Mouse (Mus musculus) lung, adult 2 months (tissue): Measurements from ENCODE around the gene Glb1l2. TPM values are rescaled to one million over a fixed set of nuclear protein-coding genes. Genes with fewer than 3 reads are reported as not detected.

Experiments
- DNase-seq: peaks from one replicate; pipeline ENCODE4 v3.0.0; 2022
- H3K4me1 ChIP-seq: fragments of 200-500 bp; 2 replicates; pipeline ENCODE4 v1.6.1; 2011; ENCODE audit warnings: low read length; ENCODE audit not compliant: control insufficient read depth, insufficient read depth
- H3K4me3 ChIP-seq: fragments of 200-500 bp; replicated peaks from 2 replicates; pipeline ENCODE3; 2011; ENCODE audit warnings: low read depth, mild to moderate bottlenecking, control low read depth, low read length; ENCODE audit errors: extremely low read depth
- CTCF ChIP-seq: fragments of 200-500 bp; IDR thresholded peaks from 2 replicates; pipeline ENCODE4 v1.5.1; 2011; ENCODE audit warnings: mild to moderate bottlenecking, low read length, control low read depth; ENCODE audit not compliant: insufficient read depth
- POLR2A ChIP-seq: fragments of 200-500 bp; IDR thresholded peaks from 2 replicates; pipeline ENCODE4 v1.6.1; 2011; ENCODE audit warnings: low read depth, mild to moderate bottlenecking, control low read depth, low read length, borderline replicate concordance; ENCODE audit errors: extremely low read depth
- WGBS: fragments of 180-500 bp; shearing (Covaris S2); methylation state at CpG from one replicate; pipeline ENCODE4 v1.1.7; 2018; 5-methylcytosine and 5-hydroxymethylcytosine counted together
- polyA plus RNA-seq: library from polyadenylated mRNA; depleted of rRNA; stranded (reverse); fragments of >200 nt; gene quantifications from 2 replicates; pipeline ENCODE4 v1.2.3, GENCODE M21; 2012

Gene Glb1l2
- polyA plus RNA-seq, 1 experiment = 30.1 TPM

DNA sequence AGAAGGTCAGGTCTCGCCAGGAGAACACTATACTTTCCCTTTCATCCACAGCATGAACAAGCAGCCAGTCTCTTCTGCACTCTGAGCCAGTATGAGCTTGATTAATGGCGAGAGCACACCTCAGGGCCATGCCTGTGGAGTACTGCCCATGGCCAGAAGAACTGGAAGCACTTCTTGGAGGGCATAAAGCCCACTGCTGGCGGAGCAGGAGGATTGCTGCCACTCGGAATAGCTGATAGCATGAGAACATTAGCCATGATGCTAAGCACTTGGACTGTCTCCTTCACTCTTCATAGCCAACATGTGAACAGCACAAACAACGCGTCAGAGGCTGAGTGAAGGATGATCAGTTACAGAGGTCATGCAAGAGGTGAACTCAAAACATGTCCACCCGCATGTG lies 27.8 kb downstream of the Glb1l2 start:
- 67% methylated on average over 7 of the region's 7 CpGs for WGBS
- no peak overlapping the region for H3K4me3 ChIP-seq
- TF ChIP-seq POLR2A (no peak), CTCF (no peak)
- no peak for DNase-seq
- H3K4me1 ChIP-seq = no peaks in the 10 kb centered on the region

- 61% methylated on average over 6 of the region's 6 CpGs for WGBS
- Histone ChIP-seq H3K4me3 (no peak overlapping the region), H3K4me1 (no peaks in the 10 kb centered on the region)
- TF ChIP-seq POLR2A (no peak), CTCF (peak; percentile 55; the same call in 1 of the 2 replicates)
- DNase-seq = no peak
Measured at GRCm38 (mm10) chr9:26776122-26776902, 30.0 kb downstream of the Glb1l2 start.

DNA sequence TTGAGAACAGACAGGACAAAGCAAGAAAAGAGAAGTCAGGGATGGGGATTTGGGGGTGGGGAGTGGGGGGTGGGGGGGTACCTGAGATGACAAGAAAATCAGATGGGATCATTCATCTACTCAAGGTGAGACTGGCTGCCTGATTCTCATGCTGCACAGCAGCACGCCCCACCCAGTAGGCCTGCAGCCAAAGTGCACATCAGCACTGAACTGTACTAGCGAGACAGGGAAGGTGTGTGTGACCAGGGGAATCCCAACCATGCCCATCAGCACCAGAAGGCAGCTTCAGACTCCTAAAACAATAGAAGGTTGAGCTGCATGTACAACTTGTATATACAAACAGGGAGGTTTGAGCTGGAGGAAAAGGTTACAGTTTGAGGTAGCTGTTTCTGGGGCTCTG lies 30.6 kb downstream of the Glb1l2 start:
- DNase-seq = no peak
- Histone ChIP-seq H3K4me1 (no peaks in the 10 kb centered on the region), H3K4me3 (no peak overlapping the region)
- TF ChIP-seq POLR2A (no peak), CTCF (no peak)
- WGBS = 73% methylated on average over 2 of the region's 2 CpGs

GRCm38 (mm10) chr9:26768181-26768580 lies 38.1 kb downstream of the Glb1l2 start:
- WGBS = 80% methylated on average over 3 of the region's 3 CpGs

DNA sequence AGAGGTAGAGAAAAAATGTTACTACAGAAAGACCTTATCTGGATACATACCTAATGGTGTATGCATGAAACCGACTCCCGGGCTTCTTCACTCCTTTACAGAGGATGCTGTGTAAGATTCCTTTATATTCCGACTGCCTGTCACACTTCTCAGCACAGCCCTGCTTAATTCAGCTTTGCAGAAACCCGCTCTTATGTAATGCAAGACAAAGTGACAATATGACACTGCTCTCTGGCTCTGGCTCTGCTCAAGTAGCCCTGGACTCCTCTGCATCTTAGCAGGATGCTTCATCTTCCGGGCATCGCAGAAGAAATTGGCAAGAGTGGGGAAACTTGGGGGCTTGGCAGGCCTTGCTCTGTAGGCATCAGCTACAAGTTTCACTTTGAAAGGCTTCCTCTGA lies 43.8 kb downstream of the Glb1l2 start:
- Histone ChIP-seq H3K4me1 (no peaks in the 10 kb centered on the region), H3K4me3 (no peak overlapping the region)
- WGBS = 83% methylated on average over 6 of the region's 6 CpGs
- DNase-seq = no peak
- TF ChIP-seq POLR2A (no peak), CTCF (no peak)

More at GRCm38 (mm10) chr9:26768181-26768580, 38.1 kb downstream of the Glb1l2 start:
- no peaks in the 10 kb centered on the region for H3K4me1 ChIP-seq
- DNase-seq = no peak
- H3K4me3 ChIP-seq = no peak overlapping the region
- TF ChIP-seq CTCF (no peak), POLR2A (no peak)

DNA sequence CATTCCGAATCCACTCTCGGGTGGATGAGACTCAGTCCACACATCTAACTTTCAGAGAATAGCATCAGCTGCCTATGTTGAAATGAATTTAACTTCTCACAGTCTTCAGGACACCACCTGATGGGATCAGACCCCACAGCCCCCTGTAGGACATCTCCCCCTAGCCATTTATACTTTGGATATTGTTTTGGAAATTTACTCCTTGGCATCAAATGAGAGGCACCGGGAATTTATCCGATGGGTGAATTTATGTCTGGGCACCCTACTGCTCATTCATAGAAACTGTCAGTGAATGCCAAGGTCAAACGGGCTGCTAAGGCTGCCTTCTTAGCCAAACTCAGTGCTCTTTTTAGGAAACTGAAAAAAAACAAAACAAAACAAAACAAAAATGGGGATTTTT lies 45.7 kb downstream of the Glb1l2 start:
- 64% methylated on average over 5 of the region's 5 CpGs for WGBS
- no peak overlapping the region for H3K4me3 ChIP-seq
- no peak for DNase-seq
- no peaks in the 10 kb centered on the region for H3K4me1 ChIP-seq
- TF ChIP-seq CTCF = no peak
- no peak for TF ChIP-seq POLR2A

- DNase-seq = no peak
- no peak overlapping the region for H3K4me3 ChIP-seq
- no peak for TF ChIP-seq POLR2A
- 0 out of 2 replicates have a peak, but pooled peaks have one; percentile 11 for TF ChIP-seq CTCF
- no peaks in the 10 kb centered on the region for H3K4me1 ChIP-seq
- WGBS = 14% methylated on average over 9 of the region's 9 CpGs
Measured at GRCm38 (mm10) chr9:26760081-26760480, 46.2 kb downstream of the Glb1l2 start.

- 72% methylated on average over 4 of the region's 4 CpGs for WGBS
- DNase-seq = no peak
- no peak for TF ChIP-seq POLR2A
- no peak for TF ChIP-seq CTCF
- no peak overlapping the region for H3K4me3 ChIP-seq
- H3K4me1 ChIP-seq = no peaks in the 10 kb centered on the region
Measured at GRCm38 (mm10) chr9:26748893-26749292, 57.4 kb downstream of the Glb1l2 start.

DNA sequence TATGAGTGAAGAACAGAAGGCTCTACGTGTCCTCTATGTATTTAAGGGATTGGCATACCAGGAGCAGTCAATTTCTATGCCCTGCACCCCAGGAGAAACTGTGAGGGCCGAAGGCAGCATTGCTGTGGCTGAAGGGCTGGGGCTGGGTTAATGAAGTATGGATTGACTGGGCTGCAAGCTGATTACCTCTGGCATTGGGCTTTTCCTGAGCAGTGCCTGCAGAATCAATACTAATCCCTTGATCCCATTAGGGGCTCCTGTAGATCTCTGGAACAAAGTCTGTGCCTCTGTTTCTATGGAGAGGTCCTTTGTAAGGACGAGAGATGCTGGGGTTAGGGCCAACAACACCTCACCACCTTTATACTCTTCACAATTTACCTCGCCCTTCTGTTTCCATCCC lies 59.1 kb downstream of the Glb1l2 start:
- no peak for TF ChIP-seq CTCF
- TF ChIP-seq POLR2A = no peak
- no peak overlapping the region for H3K4me3 ChIP-seq
- 57% methylated on average over 4 of the region's 4 CpGs for WGBS
- no peaks in the 10 kb centered on the region for H3K4me1 ChIP-seq
- DNase-seq = no peak

- DNase-seq = no peak
- WGBS = 83% methylated on average over 3 of the region's 3 CpGs
- Histone ChIP-seq H3K4me1 (no peaks in the 10 kb centered on the region), H3K4me3 (no peak overlapping the region)
- TF ChIP-seq POLR2A = no peak
- no peak for TF ChIP-seq CTCF
Measured at GRCm38 (mm10) chr9:26742817-26743216, 63.5 kb downstream of the Glb1l2 start.
